Mouse (Mus musculus): ENCODE measurements around the gene Atad5. TPM values are rescaled to one million over a fixed set of nuclear protein-coding genes. Genes with fewer than 3 reads are reported as not detected.

Gene Atad5
- total and polyA plus RNA-seq, 3 experiments, result 17.1 to 66.9 (median 22.6) TPM

GRCm38 (mm10) chr11:80159018-80159417 is 69.8 kb downstream of the Atad5 start:
- no peak overlapping the region for H3K9ac ChIP-seq (ENCODE audit: control insufficient read depth, low read depth, low read length, poor library complexity, severe bottlenecking)
- no peaks in the 10 kb centered on the region; a peak in 1 of 4 replicates for H3K4me1 ChIP-seq (ENCODE audit: control insufficient read depth in 1 of 2, insufficient read depth in 2 of 2, low read length in 2 of 2)
- peaks cover 4 to 12% of the 10 kb centered on the region in 2 experiments; a peak in 3 of 4 replicates for H3K27me3 ChIP-seq (ENCODE audit: control insufficient read depth in 1 of 2, insufficient read depth in 2 of 2, low read length in 2 of 2)
- H3K9me3 ChIP-seq (replicated peaks; ENCODE audit: insufficient read depth, low read length), result no peaks in the 10 kb centered on the region
- H3K79me2 ChIP-seq (ENCODE audit: control insufficient read depth, insufficient read depth, low read length, poor library complexity), result no peaks in the 10 kb centered on the region
- H3K27ac ChIP-seq (ENCODE audit: control insufficient read depth, low read depth, low read length), result no peak overlapping the region
- no peak for DNase-seq (ENCODE audit: low read depth, low spot score)
- TF ChIP-seq SMC3 (IDR thresholded peaks at IDR 0.05; ENCODE audit: low read depth, low read length) (no peak), TCF12 (IDR thresholded peaks at IDR 0.05; ENCODE audit: low read depth, low read length) (no peak), RAD21 (IDR thresholded peaks at IDR 0.05; ENCODE audit: low read depth, low read length) (no peak), NRF1 (IDR thresholded peaks at IDR 0.05; ENCODE audit: insufficient read depth, low read depth, low read length, poor library complexity, severe bottlenecking) (no peak), NELFE (IDR thresholded peaks at IDR 0.05; ENCODE audit: low read depth, low read length) (no peak), TAL1 (IDR thresholded peaks at IDR 0.05; ENCODE audit: low read length) (no peak), UBTF (IDR thresholded peaks at IDR 0.05; ENCODE audit: borderline replicate concordance, insufficient read depth, low read depth, low read length) (no peak), E2F4 (IDR thresholded peaks at IDR 0.05; ENCODE audit: borderline replicate concordance, low read depth, low read length) (no peak), MEF2A (IDR thresholded peaks at IDR 0.05; ENCODE audit: extremely low read depth, insufficient replicate concordance, low read depth, low read length, poor library complexity, severe bottlenecking) (no peak), ETS1 (IDR thresholded peaks at IDR 0.05; ENCODE audit: low read depth, low read length) (no peak), MAX (IDR thresholded peaks at IDR 0.05; ENCODE audit: low read length) (no peak)
- no peaks in the 10 kb centered on the region for H3K36me3 ChIP-seq (ENCODE audit: control insufficient read depth in 1 of 2, insufficient read depth in 2 of 2, low read length in 2 of 2)
- no peak overlapping the region for H3K4me3 ChIP-seq (ENCODE audit: control insufficient read depth in 1 of 2, insufficient read depth in 1 of 2, low read depth in 2 of 2, low read length in 2 of 2)

DNA sequence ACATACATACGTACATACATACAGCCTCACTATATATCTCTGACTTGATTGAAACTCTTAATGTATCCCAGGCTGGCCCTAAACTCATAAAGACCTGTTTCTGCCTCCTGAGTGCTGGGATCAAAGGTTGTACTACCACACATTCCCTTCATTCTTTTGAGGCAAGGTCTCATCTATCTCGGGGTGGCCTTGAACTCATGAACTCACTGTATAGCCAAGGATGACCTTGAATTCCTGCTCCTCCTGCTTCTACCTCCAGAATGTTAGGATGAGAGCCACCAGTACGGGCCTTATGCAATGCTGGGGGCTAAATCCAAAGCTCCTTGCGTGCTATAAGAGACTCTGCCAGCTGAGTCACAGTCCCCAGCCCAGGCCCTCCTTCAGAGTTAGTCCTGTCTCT is 71.8 kb downstream of the Atad5 start:
- peaks cover 7 to 12% of the 10 kb centered on the region in 2 experiments; a peak in 3 of 4 replicates for H3K27me3 ChIP-seq (ENCODE audit: control insufficient read depth in 1 of 2, insufficient read depth in 2 of 2, low read length in 2 of 2)
- H3K9me3 ChIP-seq (replicated peaks; ENCODE audit: insufficient read depth, low read length), result no peaks in the 10 kb centered on the region
- no peak overlapping the region for H3K27ac ChIP-seq (ENCODE audit: control insufficient read depth, low read depth, low read length)
- no peaks in the 10 kb centered on the region; a peak in 1 of 4 replicates for H3K4me1 ChIP-seq (ENCODE audit: control insufficient read depth in 1 of 2, insufficient read depth in 2 of 2, low read length in 2 of 2)
- no peak for DNase-seq (ENCODE audit: low read depth, low spot score)
- H3K9ac ChIP-seq (ENCODE audit: control insufficient read depth, low read depth, low read length, poor library complexity, severe bottlenecking), result no peak overlapping the region
- H3K4me3 ChIP-seq (ENCODE audit: control insufficient read depth in 1 of 2, insufficient read depth in 1 of 2, low read depth in 2 of 2, low read length in 2 of 2), result no peak overlapping the region
- no peaks in the 10 kb centered on the region for H3K79me2 ChIP-seq (ENCODE audit: control insufficient read depth, insufficient read depth, low read length, poor library complexity)
- H3K36me3 ChIP-seq (ENCODE audit: control insufficient read depth in 1 of 2, insufficient read depth in 2 of 2, low read length in 2 of 2), result no peaks in the 10 kb centered on the region
- no peak for TF ChIP-seq ELF1 (IDR thresholded peaks at IDR 0.05; ENCODE audit: low read depth, low read length)
- no peak for TF ChIP-seq ZKSCAN1 (IDR thresholded peaks at IDR 0.05; ENCODE audit: low read depth, low read length)
- TF ChIP-seq MAX (IDR thresholded peaks at IDR 0.05; ENCODE audit: low read length), result no peak
- TF ChIP-seq CTCF (IDR thresholded peaks at IDR 0.05 in 2 of 3, conservative IDR thresholded peaks at IDR 0.05 in 1 of 3; ENCODE audit: control insufficient read depth in 1 of 3, insufficient read depth in 1 of 3, low read depth in 2 of 3, low read length in 3 of 3, poor library complexity in 1 of 3, severe bottlenecking in 1 of 3), result no peak
- no peak for TF ChIP-seq POLR2AphosphoS2 (IDR thresholded peaks at IDR 0.05; ENCODE audit: low read length)
- no peak for TF ChIP-seq TCF12 (IDR thresholded peaks at IDR 0.05; ENCODE audit: low read depth, low read length)
- TF ChIP-seq MAFK (IDR thresholded peaks at IDR 0.05; ENCODE audit: borderline replicate concordance, low read depth, low read length), result no peak
